Mouse (Mus musculus): Measurements from ENCODE around the gene Snorc.

- TF ChIP-seq CTCF (conservative IDR thresholded peaks at IDR 0.05; ENCODE audit: low read length) (no peak), POU5F1 (IDR thresholded peaks at IDR 0.05; ENCODE audit: borderline replicate concordance, low read length) (no peak), NANOG (IDR thresholded peaks at IDR 0.05; ENCODE audit: borderline replicate concordance, low read length) (no peak)
These were observed 22.2 kb downstream of the Snorc start for GRCm38 (mm10) chr1:87492285-87492684.
